8 mouse cellular contexts compared by ENCODE assay signal in genomic region chr9:118928007-118928406, GRCm38 (mm10). TPM values are rescaled to one million over a fixed set of nuclear protein-coding genes. Genes with fewer than 3 reads are reported as not detected.
DNase-seq lines count a peak whose midpoint lies in the region; ATAC-seq and TF ChIP-seq lines count a peak whose summit lies in the region.

No protein-coding gene starts in this region.

- DNase-seq in liver, embryonic 13.5 days: no peak
- DNase-seq in stomach, postnatal 0 days (ENCODE audit: low spot score): no peak
- DNase-seq in thymus, postnatal 10 days (ENCODE audit: low spot score in 2 of 2): no peak
- DNase-seq in thymus, adult 18-20 months: no peak

- H3K36me3 ChIP-seq in erythroblast, embryonic 14.5 days (ENCODE audit: control insufficient read depth): peaks cover 5% of the 10 kb centered on the region
- H3K36me3 ChIP-seq in megakaryocyte, embryonic 14.5 days (replicated peaks; ENCODE audit: low read length): peaks cover 41% of the 10 kb centered on the region
- 0 out of 2 replicates have a peak, but pooled peaks cover 6% of the 10 kb centered on the region for H3K36me3 ChIP-seq in liver, embryonic 13.5 days
- H3K36me3 ChIP-seq in stomach, postnatal 0 days (ENCODE audit: control insufficient read depth, insufficient read depth, low read length): no peaks in the 10 kb centered on the region

- H3K4me1 ChIP-seq in erythroblast, embryonic 14.5 days (ENCODE audit: control insufficient read depth): peaks cover 37% of the 10 kb centered on the region
- H3K4me1 ChIP-seq in megakaryocyte, embryonic 14.5 days: peaks cover 74% of the 10 kb centered on the region
- H3K4me1 ChIP-seq in liver, embryonic 13.5 days (replicated peaks): peaks cover 51% of the 10 kb centered on the region
- peaks cover 7% of the 10 kb centered on the region; the same call in 1 of the 2 replicates for H3K4me1 ChIP-seq in stomach, postnatal 0 days (replicated peaks; ENCODE audit: control insufficient read depth, insufficient read depth)

- WGBS in liver, embryonic 13.5 days (ENCODE audit: insufficient replicate concordance): 71% methylated on average over 2 of the region's 2 CpGs
- WGBS in stomach, postnatal 0 days: 58% methylated on average over 2 of the region's 2 CpGs

- peak overlapping the region; percentile 85; the same call in 1 of the 2 replicates for H3K9ac ChIP-seq in liver, embryonic 13.5 days
- peak overlapping the region; percentile 43; the same call in 1 of the 2 replicates for H3K9ac ChIP-seq in stomach, postnatal 0 days (ENCODE audit: low read length)

- no peak overlapping the region for H3K27ac ChIP-seq in liver, embryonic 13.5 days
- peak overlapping the region; percentile 90 for H3K27ac ChIP-seq in stomach, postnatal 0 days (replicated peaks)

- H3K9me3 ChIP-seq in erythroblast, embryonic 14.5 days (ENCODE audit: control insufficient read depth, low read length): no peaks in the 10 kb centered on the region
- no peaks in the 10 kb centered on the region for H3K9me3 ChIP-seq in megakaryocyte, embryonic 14.5 days
- no peaks in the 10 kb centered on the region for H3K9me3 ChIP-seq in liver, embryonic 13.5 days (replicated peaks)
- no peaks in the 10 kb centered on the region for H3K9me3 ChIP-seq in stomach, postnatal 0 days (ENCODE audit: control insufficient read depth, low read length)

- H3K27me3 ChIP-seq in erythroblast, embryonic 14.5 days (ENCODE audit: control insufficient read depth): peaks cover 12% of the 10 kb centered on the region
- peaks cover 5% of the 10 kb centered on the region for H3K27me3 ChIP-seq in megakaryocyte, embryonic 14.5 days (replicated peaks)
- H3K27me3 ChIP-seq in liver, embryonic 13.5 days: no peaks in the 10 kb centered on the region
- H3K27me3 ChIP-seq in stomach, postnatal 0 days (ENCODE audit: control insufficient read depth, insufficient read depth, low read length): no peaks in the 10 kb centered on the region

- peak overlapping the region; percentile 99 for H3K4me2 ChIP-seq in liver, embryonic 13.5 days
- peak overlapping the region; percentile 82 for H3K4me2 ChIP-seq in stomach, postnatal 0 days (replicated peaks; ENCODE audit: low read depth)

- TF ChIP-seq EP300 in stomach, postnatal 0 days (optimal IDR thresholded peaks at IDR 0.05): no peak

- ATAC-seq in erythroblast, adult 5-6 weeks (replicated peaks; ENCODE audit: low FRiP score, poor library complexity, severe bottlenecking): no peak
- ATAC-seq in megakaryocyte, adult 5-6 weeks (ENCODE audit: poor library complexity, severe bottlenecking): no peak
- ATAC-seq in liver, embryonic 13.5 days (ENCODE audit: low read depth): no peak
- no peak for ATAC-seq in stomach, postnatal 0 days (ENCODE audit: low FRiP score, low TSS enrichment)

- TF ChIP-seq CTCF in stomach, postnatal 0 days (IDR thresholded peaks at IDR 0.05; ENCODE audit: low read depth): no peak

- H3K4me3 ChIP-seq in erythroblast, embryonic 14.5 days (replicated peaks): peak overlapping the region; percentile 79
- peak overlapping the region; percentile 100 for H3K4me3 ChIP-seq in megakaryocyte, embryonic 14.5 days (replicated peaks)
- H3K4me3 ChIP-seq in liver, embryonic 13.5 days (replicated peaks): peak overlapping the region; percentile 78
- peak overlapping the region; percentile 80 for H3K4me3 ChIP-seq in stomach, postnatal 0 days (ENCODE audit: low read depth, low read length)

RNA-seq across cellular contexts. Expression of gene Ctdspl, which starts 1.8 kb away (rescaled TPM):
- polyA plus RNA-seq in erythroblast, embryonic 14.5 days (2012): 0.14 and 0.23 TPM in 2 replicates
- 4.0 and 5.2 TPM in 2 replicates for total RNA-seq in erythroblast, adult 5-6 weeks (2015; ENCODE audit: low replicate concordance)
- 2.1 and 2.5 TPM in 2 replicates for total RNA-seq in erythroblast, adult 5-6 weeks (2017; ENCODE audit: low replicate concordance)
- polyA plus RNA-seq in megakaryocyte, embryonic 14.5 days (2012; ENCODE audit: insufficient read depth, low replicate concordance): 4.2 and 6.0 TPM in 2 replicates
- total RNA-seq in megakaryocyte, adult 5-6 weeks (2015): 17.3 and 17.8 TPM in 2 replicates
- 8.5 and 9.8 TPM in 2 replicates for total RNA-seq in megakaryocyte, adult 5-6 weeks (2017)
- 2.7 and 3.0 TPM in 2 replicates for polyA plus RNA-seq in liver, embryonic 13.5 days (2015; fragmentation: Nextera tagmentation; extraction: Ambion mirVana)
- 7.4 and 9.0 TPM in 2 replicates for polyA plus RNA-seq in stomach, postnatal 0 days (2015; fragmentation: Nextera tagmentation; extraction: Ambion mirVana)
